Mouse (Mus musculus) limb, embryonic 14.5 days (tissue): ENCODE data around the gene Pde4b. TPM values are rescaled to one million over a fixed set of nuclear protein-coding genes. Genes with fewer than 3 reads are reported as not detected.

ENCODE experiments used
- ATAC-seq: fragments of 200-750 bp; cut with Nextera tagmentation; 2 replicates; pipeline ENCODE4 v1.8.0; 2017; ENCODE audit warnings: low read depth, moderate number of reproducible peaks, moderate TSS enrichment; ENCODE audit not compliant: low FRiP score
- DNase-seq: peaks from one replicate; pipeline ENCODE4 v3.0.0-alpha.2; 2015; ENCODE audit warnings: low spot score
- H3K27ac ChIP-seq: fragments of 300-500 bp; sonication (generic); replicated peaks from 2 replicates; pipeline ENCODE4 v1.5.1; 2014; ENCODE audit warnings: low read depth, mild to moderate bottlenecking, low read length, moderate library complexity, mixed read lengths
- H3K27me3 ChIP-seq: fragments of 300-500 bp; sonication (generic); 2 replicates; pipeline ENCODE4 v1.6.1; 2014; ENCODE audit warnings: low read length, mixed read lengths; ENCODE audit not compliant: control insufficient read depth, insufficient read depth
- H3K36me3 ChIP-seq: fragments of 300-500 bp; sonication (generic); 2 replicates; pipeline ENCODE4 v1.6.1; 2014; ENCODE audit warnings: mild to moderate bottlenecking, low read length, moderate library complexity, mixed read lengths; ENCODE audit not compliant: control insufficient read depth, insufficient read depth
- H3K4me1 ChIP-seq: fragments of 300-500 bp; sonication (generic); 2 replicates; pipeline ENCODE4 v1.6.1; 2014; ENCODE audit warnings: antibody characterized with exemption, low read length, mixed read lengths; ENCODE audit not compliant: control insufficient read depth, insufficient read depth
- H3K4me2 ChIP-seq: fragments of 300-500 bp; sonication (generic); replicated peaks from 2 replicates; pipeline ENCODE4 v1.6.1; 2014; ENCODE audit warnings: low read depth, mild to moderate bottlenecking, low read length, moderate library complexity; ENCODE audit not compliant: severe bottlenecking
- H3K4me3 ChIP-seq: fragments of 300-500 bp; sonication (generic); replicated peaks from 2 replicates; pipeline ENCODE4 v1.5.1; 2014; ENCODE audit warnings: low read length
- H3K9ac ChIP-seq: fragments of 300-500 bp; sonication (generic); 2 replicates; pipeline ENCODE4 v1.6.1; 2014; ENCODE audit warnings: mild to moderate bottlenecking, low read depth, low read length, moderate library complexity; ENCODE audit not compliant: severe bottlenecking
- H3K9me3 ChIP-seq: fragments of 300-500 bp; sonication (generic); 2 replicates; pipeline ENCODE4 v1.6.1; 2016; ENCODE audit warnings: low read length; ENCODE audit not compliant: control insufficient read depth
- POLR2A ChIP-seq: fragments of 200-500 bp; IDR thresholded peaks from 2 replicates; pipeline ENCODE4 v1.8.0; 2012; ENCODE audit warnings: inconsistent platforms, mild to moderate bottlenecking, moderate library complexity, borderline replicate concordance; ENCODE audit not compliant: insufficient read depth, insufficient read length; ENCODE audit errors: extremely low read depth
- WGBS: fragments of 180-500 bp; shearing (Covaris S2); extraction: QIAGEN DNeasy Blood & Tissue Kit; methylation state at CpG from one replicate; pipeline ENCODE4 v1.1.7; 2014; 5-methylcytosine and 5-hydroxymethylcytosine counted together
- polyA plus RNA-seq, 2 experiments: library from polyadenylated mRNA; depleted of rRNA in 1 of 2; stranded (reverse) in 1 of 2; unstranded in 1 of 2; fragments of >200 nt; fragmentation: Nextera tagmentation in 1 of 2; extraction: Ambion mirVana in 1 of 2; gene quantifications; 2 replicates each; pipeline versions ENCODE4 v1.2.1 to v1.2.3; 2012 to 2014

Gene Pde4b
- polyA plus RNA-seq, 2 experiments = 14.4 to 18.3 TPM

DNA sequence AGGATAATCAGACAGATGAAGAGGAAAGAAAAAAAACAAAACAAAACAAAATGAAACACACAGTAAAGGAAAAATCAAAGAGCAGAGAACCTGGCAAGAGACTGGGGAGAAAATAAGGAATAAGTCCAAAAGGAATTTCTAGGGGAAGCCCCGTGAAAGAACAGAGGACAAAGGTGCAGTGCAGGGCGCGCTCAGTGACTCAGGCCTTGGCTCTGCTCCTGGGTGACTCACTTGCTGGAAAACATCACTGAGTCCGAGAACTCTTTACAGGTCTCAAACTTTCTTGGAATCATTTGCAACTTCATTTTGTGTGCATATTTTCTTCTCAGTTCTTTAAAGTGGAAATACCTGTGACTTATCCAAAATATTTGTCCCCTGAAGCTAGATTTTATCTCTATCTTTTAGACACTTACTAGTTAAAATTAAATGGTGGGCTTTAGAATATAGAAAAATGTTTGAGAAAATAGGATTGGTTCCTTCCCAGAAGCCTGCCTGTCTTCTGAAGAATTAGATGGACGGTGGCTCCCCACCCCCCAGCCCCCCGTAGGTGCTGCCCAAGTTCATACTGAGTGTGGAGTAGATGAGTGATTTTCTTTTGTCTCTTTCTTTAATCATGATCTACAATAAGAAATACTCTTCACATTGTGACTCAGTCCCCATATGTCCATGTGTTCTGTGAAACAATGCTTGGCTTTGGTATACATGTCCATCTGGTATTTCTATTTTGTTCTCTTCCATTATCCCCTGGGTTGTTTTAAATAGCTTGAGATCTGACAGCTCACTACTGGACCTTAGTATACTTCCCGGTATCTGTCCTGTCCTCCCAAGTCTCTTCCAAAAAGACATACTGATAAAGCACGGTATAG is 446.1 kb downstream of the Pde4b start:
- H3K9ac ChIP-seq = no peak overlapping the region
- no peaks in the 10 kb centered on the region; the same call in 1 of the 2 replicates for H3K4me1 ChIP-seq
- WGBS = 60% methylated on average over 8 of the region's 8 CpGs
- peak; percentile 76 for DNase-seq
- H3K9me3 ChIP-seq = no peaks in the 10 kb centered on the region
- no peak for TF ChIP-seq POLR2A
- peak; percentile 60; the same call in 1 of the 2 replicates for ATAC-seq
- H3K27me3 ChIP-seq = no peaks in the 10 kb centered on the region
- H3K4me2 ChIP-seq = no peak overlapping the region
- no peaks in the 10 kb centered on the region for H3K36me3 ChIP-seq
- no peak overlapping the region for H3K27ac ChIP-seq
- H3K4me3 ChIP-seq = no peak overlapping the region

DNA sequence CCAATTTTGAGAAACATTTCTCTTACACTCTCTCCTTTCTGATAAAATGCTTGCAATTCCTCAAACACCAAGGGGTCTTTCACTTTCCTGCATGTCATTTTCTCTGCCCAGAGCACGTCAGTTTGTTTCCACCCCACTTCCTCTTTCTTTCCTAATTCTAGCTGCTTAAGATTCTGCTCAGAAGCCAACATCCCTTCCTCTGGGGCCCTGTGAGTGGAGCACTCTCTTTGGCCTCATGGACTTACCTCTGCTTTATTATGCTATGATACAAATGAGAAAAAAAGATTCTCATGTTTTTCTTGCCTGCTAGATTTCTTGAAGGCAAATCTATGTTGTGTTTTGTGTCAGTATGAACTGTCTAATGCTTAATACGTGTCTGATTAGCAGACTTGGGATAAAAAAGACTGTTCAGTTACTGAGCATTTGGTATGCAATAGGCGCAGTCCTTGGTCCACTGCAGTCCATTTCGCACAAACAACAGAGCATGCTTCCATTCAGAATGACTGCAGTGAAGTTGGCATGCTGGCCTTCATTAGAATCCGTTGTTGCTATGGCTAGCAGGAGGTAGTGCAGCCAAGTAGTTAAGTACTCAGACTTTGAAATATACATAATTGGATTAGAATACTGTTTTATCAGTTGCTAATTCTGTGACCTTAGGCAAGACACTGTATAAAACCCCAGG is 446.8 kb downstream of the Pde4b start:
- H3K36me3 ChIP-seq = no peaks in the 10 kb centered on the region
- TF ChIP-seq POLR2A = no peak
- H3K27ac ChIP-seq = no peak overlapping the region
- H3K4me3 ChIP-seq = no peak overlapping the region
- ATAC-seq (no peak), DNase-seq (no peak)
- no peaks in the 10 kb centered on the region for H3K27me3 ChIP-seq
- no peak overlapping the region for H3K9ac ChIP-seq
- H3K4me1 ChIP-seq = no peaks in the 10 kb centered on the region; the same call in 1 of the 2 replicates
- no peaks in the 10 kb centered on the region for H3K9me3 ChIP-seq
- H3K4me2 ChIP-seq = no peak overlapping the region
- WGBS = 66% methylated on average over 5 of the region's 5 CpGs

DNA sequence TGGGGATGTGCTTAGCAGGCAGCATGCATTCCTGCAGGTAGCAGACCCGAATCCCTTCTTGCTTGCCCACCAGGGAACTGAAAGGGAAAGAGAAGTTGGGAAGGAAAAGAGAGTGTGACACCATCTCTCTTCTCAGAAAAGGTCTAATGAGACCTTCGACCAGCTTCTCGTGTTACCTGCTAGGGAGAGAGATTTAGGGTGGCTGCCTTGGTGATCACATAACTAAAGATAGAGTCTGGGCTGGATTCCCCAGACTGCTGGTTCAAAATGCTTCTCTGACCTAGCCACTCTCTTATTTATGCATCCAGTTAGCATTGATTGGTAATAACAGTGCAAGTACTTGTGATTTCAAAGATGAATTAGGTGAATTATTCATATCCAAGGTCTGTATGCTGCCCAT is 448.5 kb downstream of the Pde4b start:
- Histone ChIP-seq H3K4me1 (no peaks in the 10 kb centered on the region; the same call in 1 of the 2 replicates), H3K27ac (no peak overlapping the region), H3K36me3 (no peaks in the 10 kb centered on the region), H3K9ac (no peak overlapping the region), H3K27me3 (no peaks in the 10 kb centered on the region), H3K4me3 (no peak overlapping the region), H3K9me3 (no peaks in the 10 kb centered on the region), H3K4me2 (no peak overlapping the region)
- 59% methylated on average over 3 of the region's 3 CpGs for WGBS
- ATAC-seq = no peak
- TF ChIP-seq POLR2A = no peak
- DNase-seq = no peak

DNA sequence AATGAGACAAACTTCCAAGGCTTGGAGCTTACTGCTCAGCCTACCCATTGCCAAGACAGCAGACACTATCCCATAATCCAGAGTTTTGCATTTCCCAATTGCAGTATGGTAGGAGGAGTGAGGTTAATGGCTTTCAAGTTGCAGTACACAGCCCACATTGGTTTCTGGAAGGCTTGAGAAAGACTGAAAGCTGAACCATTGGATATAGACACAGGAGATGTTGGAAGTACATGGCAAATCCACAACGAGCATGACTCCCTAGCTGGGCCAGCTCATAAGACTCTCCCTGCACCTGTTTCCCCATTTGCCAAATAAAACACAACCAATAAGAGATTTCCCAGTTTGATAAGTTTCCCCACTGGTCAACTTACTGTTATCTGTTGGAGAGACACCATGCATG is 450.9 kb downstream of the Pde4b start:
- WGBS = 81% methylated on average over 1 of the region's 1 CpGs
- TF ChIP-seq POLR2A = no peak
- H3K27ac ChIP-seq = no peak overlapping the region
- ATAC-seq (no peak), DNase-seq (no peak)
- H3K9me3 ChIP-seq = no peaks in the 10 kb centered on the region
- H3K4me3 ChIP-seq = no peak overlapping the region
- no peaks in the 10 kb centered on the region; the same call in 1 of the 2 replicates for H3K4me1 ChIP-seq
- no peaks in the 10 kb centered on the region for H3K36me3 ChIP-seq
- H3K9ac ChIP-seq = no peak overlapping the region
- no peaks in the 10 kb centered on the region for H3K27me3 ChIP-seq
- no peak overlapping the region for H3K4me2 ChIP-seq

DNA sequence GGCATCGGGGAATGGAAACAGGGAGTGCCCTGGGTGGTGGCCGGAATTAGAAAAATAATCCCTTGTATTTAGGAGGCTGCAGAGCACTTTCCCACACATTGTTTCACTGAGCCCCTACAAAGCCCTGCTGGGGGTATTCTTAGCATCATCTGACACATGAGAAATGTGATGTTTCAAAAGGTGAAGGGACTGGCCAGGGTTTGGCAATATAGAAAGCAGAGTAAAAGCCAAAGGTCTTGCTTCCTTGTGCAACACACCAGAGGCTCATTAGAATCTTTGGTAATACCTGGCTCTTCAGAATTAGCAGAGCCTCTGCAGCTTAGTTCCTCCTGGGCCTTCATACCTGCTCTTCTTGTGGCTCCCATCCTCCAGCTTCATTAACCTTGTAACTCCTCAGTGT is 451.4 kb downstream of the Pde4b start:
- no peaks in the 10 kb centered on the region for H3K27me3 ChIP-seq
- no peaks in the 10 kb centered on the region; the same call in 1 of the 2 replicates for H3K4me1 ChIP-seq
- H3K9ac ChIP-seq = no peak overlapping the region
- H3K36me3 ChIP-seq = no peaks in the 10 kb centered on the region
- no peak for ATAC-seq
- no peak for DNase-seq
- no peak overlapping the region for H3K4me3 ChIP-seq
- no peaks in the 10 kb centered on the region for H3K9me3 ChIP-seq
- no peak overlapping the region for H3K4me2 ChIP-seq
- TF ChIP-seq POLR2A = no peak
- no peak overlapping the region for H3K27ac ChIP-seq
- 85% methylated on average over 2 of the region's 2 CpGs for WGBS
